9 mouse cellular contexts compared by ENCODE assay signal in genomic region chrX:58031671-58032605, GRCm38 (mm10). TPM values are rescaled to one million over a fixed set of nuclear protein-coding genes. Genes with fewer than 3 reads are reported as not detected.
DNase-seq lines count a peak whose midpoint lies in the region; ATAC-seq and TF ChIP-seq lines count a peak whose summit lies in the region.
"Had no signal": no experiment of that assay in that cellular context is flagged by ENCODE, and none has a peak within 500 bp of the region (broad histone marks: within the 10 kb centered on the region; RNA-seq: fewer than 3 reads in every experiment).

No protein-coding gene starts in this region.

- DNase-seq in kidney, adult 8-10 months, result no peak
- DNase-seq in cerebellum, postnatal 14 days, result peak; percentile 52 to 55
- peak; percentile 42 for DNase-seq in hindbrain, embryonic 10.5 days (ENCODE audit: low spot score)
- peak; percentile 45 for DNase-seq in neural tube, embryonic 10.5 days (ENCODE audit: extremely low spot score, low spot score)
- DNase-seq in thymus, adult 2 months, result no peak
- DNase-seq in layer of hippocampus, adult 8-10 months (ENCODE audit: low spot score in 2 of 2), result no peak
- no peak for DNase-seq in gastrocnemius, postnatal 10 days

- TF ChIP-seq CTCF in thymus, adult 2 months (IDR thresholded peaks at IDR 0.05; ENCODE audit: borderline replicate concordance, control insufficient read depth, extremely low read depth, insufficient read depth, low read length, poor library complexity), result no peak

- H3K4me1 ChIP-seq in kidney, embryonic 14.5 days (ENCODE audit: control insufficient read depth, insufficient read depth, low read length), result no peaks in the 10 kb centered on the region
- H3K4me1 ChIP-seq in hindbrain, embryonic 10.5 days (replicated peaks), result peaks cover 15% of the 10 kb centered on the region; the same call in 1 of the 2 replicates
- H3K4me1 ChIP-seq in thymus, adult 2 months (replicated peaks; ENCODE audit: control insufficient read depth, insufficient read depth, low read length), result no peaks in the 10 kb centered on the region

- peak; percentile 29; the same call in 1 of the 2 replicates for ATAC-seq in kidney, embryonic 14.5 days (ENCODE audit: low FRiP score, low TSS enrichment)

- H3K27ac ChIP-seq in kidney, embryonic 14.5 days (ENCODE audit: low read depth, low read length), result no peak overlapping the region
- H3K27ac ChIP-seq in hindbrain, embryonic 10.5 days, result peak overlapping the region; percentile 85
- H3K27ac ChIP-seq in thymus, adult 2 months (ENCODE audit: control insufficient read depth, insufficient read depth, low read length), result no peak overlapping the region

- H3K9me3 ChIP-seq in kidney, embryonic 14.5 days (ENCODE audit: control insufficient read depth, low read length), result no peaks in the 10 kb centered on the region
- H3K9me3 ChIP-seq in hindbrain, embryonic 10.5 days, result peaks cover 11% of the 10 kb centered on the region; the same call in 1 of the 2 replicates

- H3K4me2 ChIP-seq in kidney, embryonic 14.5 days (replicated peaks; ENCODE audit: low read depth, low read length), result no peak overlapping the region; the same call in 1 of the 2 replicates

- H3K27me3 ChIP-seq in kidney, embryonic 14.5 days (ENCODE audit: control insufficient read depth, insufficient read depth, low read length), result peaks cover 52% of the 10 kb centered on the region
- peaks cover 78% of the 10 kb centered on the region for H3K27me3 ChIP-seq in hindbrain, embryonic 10.5 days (ENCODE audit: insufficient read depth, poor library complexity, severe bottlenecking)
- H3K27me3 ChIP-seq in thymus, adult 2 months (ENCODE audit: control insufficient read depth, insufficient read depth, low read length), result no peaks in the 10 kb centered on the region; the same call in 1 of the 2 replicates

- 26% methylated on average over 55 of the region's 56 CpGs for WGBS in kidney, embryonic 14.5 days
- 12% methylated on average over 56 of the region's 56 CpGs for WGBS in hindbrain, embryonic 10.5 days
- 8% methylated on average over 53 of the region's 56 CpGs for WGBS in thymus, adult 2 months

- no peaks in the 10 kb centered on the region for H3K36me3 ChIP-seq in kidney, embryonic 14.5 days (ENCODE audit: control insufficient read depth, insufficient read depth, low read length)
- H3K36me3 ChIP-seq in hindbrain, embryonic 10.5 days, result no peaks in the 10 kb centered on the region
- no peaks in the 10 kb centered on the region for H3K36me3 ChIP-seq in thymus, adult 2 months (ENCODE audit: control insufficient read depth, insufficient read depth, low read length)

- no peak overlapping the region for H3K9ac ChIP-seq in kidney, embryonic 14.5 days (ENCODE audit: low read depth, low read length)

- H3K4me3 ChIP-seq in kidney, embryonic 14.5 days (ENCODE audit: low read length), result peak overlapping the region; percentile 29
- H3K4me3 ChIP-seq in hindbrain, embryonic 10.5 days, result peak overlapping the region; percentile 57
- no peak overlapping the region for H3K4me3 ChIP-seq in thymus, adult 2 months (ENCODE audit: control insufficient read depth, insufficient read depth, low read length)

- TF ChIP-seq POLR2A in thymus, adult 2 months (IDR thresholded peaks at IDR 0.05; ENCODE audit: control insufficient read depth, extremely low read depth, insufficient read depth, low read length, poor library complexity), result no peak

RNA-seq across cellular contexts. Expression of gene Zic3, which starts 9.4 kb away (rescaled TPM):
- not detected in 2 replicates for polyA plus RNA-seq in kidney, embryonic 14.5 days (2014; fragmentation: Nextera tagmentation; extraction: Ambion mirVana)
- polyA plus RNA-seq in hindbrain, embryonic 10.5 days (2016; fragmentation: Nextera tagmentation; extraction: Ambion mirVana), result 16.1 and 20.1 TPM in 2 replicates
- not detected in 2 replicates for polyA plus RNA-seq in thymus, adult 2 months (2012; rRNA removed)
- total RNA-seq in layer of hippocampus, adult 8-10 months (2022), result 1 to 10 TPM; 1.5 to 2.0 (median 1.7) TPM
- total RNA-seq in gastrocnemius, postnatal 10 days (2021), result not detected
- total RNA-seq: hematopoietic stem cell, adult 5-6 weeks had no signal

Comparison
In these comparisons a context has a peak if more than half of its experiments do, and no peak if none do; other contexts are left out.
1. DNase-seq: peak in cerebellum, postnatal 14 days (2 of 2), hindbrain, embryonic 10.5 days (single experiment) and neural tube, embryonic 10.5 days (single experiment); none in kidney, adult 8-10 months (0 of 2), thymus, adult 2 months (single experiment), layer of hippocampus, adult 8-10 months (0 of 2) and gastrocnemius, postnatal 10 days (single experiment).
2. RNA of gene Zic3, which starts 9.4 kb away (polyA plus RNA-seq): 16.1 to 20.1 TPM in hindbrain, embryonic 10.5 days; not detected in thymus, adult 2 months and not detected in kidney, embryonic 14.5 days; every median in the first group is over 10 times any median in the second.